Comparison of ENCODE assay signal across 16 mouse cellular contexts in the genomic region with DNA sequence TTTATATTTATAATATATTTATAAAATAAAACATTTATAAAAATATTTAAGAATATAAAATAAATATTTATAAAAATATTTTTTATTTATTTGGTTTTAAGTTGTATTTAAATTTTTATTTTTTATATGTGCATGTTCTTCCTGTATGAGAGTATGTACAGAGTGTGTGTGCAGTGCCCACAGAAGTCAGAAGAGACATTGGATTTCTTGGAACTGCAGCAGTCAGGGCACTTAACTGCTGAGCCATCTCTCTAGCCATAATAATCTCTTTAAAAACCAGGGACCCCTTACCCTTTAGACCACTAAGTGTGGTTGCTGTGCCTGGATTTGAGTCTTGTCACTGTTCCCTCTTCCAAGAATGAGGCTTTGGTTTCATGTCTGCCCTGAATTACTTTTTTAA.
"Had no signal": no experiment of that assay in that cellular context is flagged by ENCODE, and none has a peak within 500 bp of the region (broad histone marks: within the 10 kb centered on the region; RNA-seq: fewer than 3 reads in every experiment).

No protein-coding gene starts in this region.

- H3K4me1 ChIP-seq: neural tube, embryonic 13.5 days; neural tube, embryonic 15.5 days; stomach, embryonic 15.5 days had no signal

- H3K9ac ChIP-seq: neural tube, embryonic 13.5 days; neural tube, embryonic 15.5 days; stomach, embryonic 15.5 days had no signal

- H3K4me3 ChIP-seq: neural tube, embryonic 13.5 days; neural tube, embryonic 15.5 days; stomach, embryonic 15.5 days had no signal

- H3K9me3 ChIP-seq: neural tube, embryonic 13.5 days; neural tube, embryonic 15.5 days; stomach, embryonic 15.5 days had no signal

- H3K27me3 ChIP-seq: neural tube, embryonic 13.5 days; neural tube, embryonic 15.5 days; stomach, embryonic 15.5 days had no signal

- H3K36me3 ChIP-seq: neural tube, embryonic 13.5 days; neural tube, embryonic 15.5 days; stomach, embryonic 15.5 days had no signal

- H3K4me2 ChIP-seq: neural tube, embryonic 13.5 days; neural tube, embryonic 15.5 days; stomach, embryonic 15.5 days had no signal

- H3K27ac ChIP-seq: neural tube, embryonic 13.5 days; neural tube, embryonic 15.5 days; stomach, embryonic 15.5 days; stomach, postnatal 0 days had no signal

- DNase-seq: retina, postnatal 1 day; right cerebral cortex, adult 18-20 months; right cerebral cortex, postnatal 14 days; right cerebral cortex, postnatal 25 days; right cerebral cortex, postnatal 4 days; spleen, adult 18-20 months; thymus, adult 18-20 months; thymus, adult 2 months; thymus, postnatal 14 days; thymus, postnatal 25 days; thymus, postnatal 36 days; thymus, postnatal 4 days had no signal
